Mouse (Mus musculus) CH12.LX (cell line): ENCODE measurements around the gene Sec63.

Experiments
- CHD1 ChIP-seq: IDR thresholded peaks from 2 replicates; pipeline ENCODE4 v1.6.1; 2012; ENCODE audit warnings: low read depth, low read length, improper control_type of control experiment, inconsistent platforms
- CTCF ChIP-seq, 2 experiments: IDR thresholded peaks in 1 of 2; conservative IDR thresholded peaks in 1 of 2; 2 replicates each; pipeline ENCODE4 v1.5.1; 2011 to 2012; ENCODE audit warnings: low read depth in 2 of 2, low read length in 2 of 2, improper control_type of control experiment in 1 of 2, inconsistent platforms in 1 of 2, mild to moderate bottlenecking in 1 of 2, moderate library complexity in 1 of 2

DNA sequence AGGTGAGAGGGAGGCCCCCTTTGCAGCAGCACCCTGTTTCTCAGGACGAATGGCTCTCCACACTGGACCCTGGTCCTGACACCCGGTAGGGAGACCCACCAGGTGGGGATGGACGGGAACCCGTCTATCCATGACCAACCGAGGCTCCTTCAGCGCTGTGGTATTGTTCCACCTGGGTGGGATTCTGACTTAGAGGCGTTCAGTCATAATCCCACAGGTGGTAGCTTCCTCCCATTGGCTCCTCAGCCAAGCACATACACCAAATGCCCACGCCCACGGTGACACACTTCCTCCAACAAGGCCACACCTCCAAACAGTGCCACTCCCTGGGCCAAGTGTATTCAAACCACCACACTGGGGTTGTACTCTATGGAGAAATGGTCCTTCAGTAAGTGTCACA is 95.3 kb downstream of the Sec63 start:
- TF ChIP-seq CTCF (conservative IDR thresholded peaks at IDR 0.05 in 1 of 2, IDR thresholded peaks at IDR 0.05 in 1 of 2; ENCODE audit: low read depth in 2 of 2, low read length in 2 of 2) (no peak), CHD1 (no peak)
